ENCODE assay signal across 31 mouse cellular contexts in genomic region chr5:127730351-127730750, GRCm38 (mm10).
"Had no signal": no experiment of that assay in that cellular context is flagged by ENCODE, and none has a peak within 500 bp of the region (broad histone marks: within the 10 kb centered on the region; RNA-seq: fewer than 3 reads in every experiment).

No protein-coding gene starts in this region.

- H3K9me3 ChIP-seq: limb, embryonic 10.5 days; limb, embryonic 15.5 days; liver, embryonic 15.5 days; lung, embryonic 15.5 days; midbrain, embryonic 10.5 days; midbrain, embryonic 12.5 days; midbrain, embryonic 15.5 days; neural tube, embryonic 13.5 days had no signal

- H3K4me1 ChIP-seq: limb, embryonic 10.5 days; limb, embryonic 12.5 days; limb, embryonic 13.5 days; limb, embryonic 15.5 days; liver, embryonic 13.5 days; liver, embryonic 15.5 days; lung, embryonic 15.5 days; megakaryocyte, embryonic 14.5 days; midbrain, embryonic 10.5 days; midbrain, embryonic 12.5 days; midbrain, embryonic 13.5 days; midbrain, embryonic 15.5 days; neural tube, embryonic 12.5 days; neural tube, embryonic 13.5 days had no signal

- H3K36me3 ChIP-seq: limb, embryonic 10.5 days; limb, embryonic 12.5 days; limb, embryonic 13.5 days; limb, embryonic 15.5 days; liver, embryonic 13.5 days; liver, embryonic 15.5 days; lung, embryonic 15.5 days; midbrain, embryonic 10.5 days; midbrain, embryonic 12.5 days; midbrain, embryonic 13.5 days; midbrain, embryonic 15.5 days; neural tube, embryonic 12.5 days; neural tube, embryonic 13.5 days had no signal

- H3K27me3 ChIP-seq: limb, embryonic 12.5 days; limb, embryonic 13.5 days; limb, embryonic 15.5 days; liver, embryonic 13.5 days; liver, embryonic 15.5 days; lung, embryonic 15.5 days; megakaryocyte, embryonic 14.5 days; midbrain, embryonic 12.5 days; midbrain, embryonic 13.5 days; midbrain, embryonic 15.5 days; neural tube, embryonic 12.5 days; neural tube, embryonic 13.5 days had no signal

- DNase-seq: left cerebral cortex, postnatal 4 days; liver; liver, embryonic 13.5 days; liver, postnatal 0 days; lung, adult 18-20 months; lung, adult 2 months; lung, embryonic 14.5 days; lung, postnatal 10 days; lung, postnatal 14 days; lung, postnatal 36 days; lung, postnatal 4 days; midbrain, embryonic 14.5 days had no signal

- H3K4me2 ChIP-seq: limb, embryonic 12.5 days; limb, embryonic 13.5 days; limb, embryonic 15.5 days; liver, embryonic 13.5 days; liver, embryonic 15.5 days; lung, embryonic 14.5 days; lung, embryonic 15.5 days; midbrain, embryonic 11.5 days; midbrain, embryonic 12.5 days; midbrain, embryonic 13.5 days; midbrain, embryonic 15.5 days; neural tube, embryonic 12.5 days; neural tube, embryonic 13.5 days had no signal

- ATAC-seq: liver, postnatal 0 days; lung, postnatal 0 days; midbrain, embryonic 13.5 days; midbrain, embryonic 15.5 days; midbrain, embryonic 16.5 days had no signal

- H3K9ac ChIP-seq: limb, embryonic 12.5 days; limb, embryonic 13.5 days; limb, embryonic 15.5 days; liver, embryonic 13.5 days; liver, embryonic 14.5 days; liver, embryonic 15.5 days; liver, postnatal 0 days; lung, embryonic 14.5 days; lung, embryonic 15.5 days; midbrain, embryonic 12.5 days; midbrain, embryonic 13.5 days; midbrain, embryonic 15.5 days; neural tube, embryonic 12.5 days; neural tube, embryonic 13.5 days had no signal

- H3K27ac ChIP-seq: limb, embryonic 10.5 days; limb, embryonic 12.5 days; limb, embryonic 13.5 days; limb, embryonic 15.5 days; liver, embryonic 13.5 days; liver, embryonic 14.5 days; liver, embryonic 15.5 days; lung, embryonic 15.5 days; macrophage; midbrain, embryonic 10.5 days; midbrain, embryonic 12.5 days; midbrain, embryonic 13.5 days; midbrain, embryonic 15.5 days; neural tube, embryonic 12.5 days; neural tube, embryonic 13.5 days had no signal

- H3K4me3 ChIP-seq: limb, embryonic 10.5 days; limb, embryonic 12.5 days; limb, embryonic 13.5 days; limb, embryonic 15.5 days; liver, embryonic 13.5 days; liver, embryonic 15.5 days; lung, embryonic 15.5 days; megakaryocyte, embryonic 14.5 days; midbrain, embryonic 10.5 days; midbrain, embryonic 12.5 days; midbrain, embryonic 13.5 days; midbrain, embryonic 15.5 days; myocyte; neural tube, embryonic 12.5 days; neural tube, embryonic 13.5 days had no signal
